Mouse (Mus musculus): ENCODE data around the gene Coa7.
"Not testable (repeated sequence)": the region's sequence is repeated elsewhere in the genome, so short reads cannot be mapped to it uniquely, and the experiment has no call there.

Gene Coa7

GRCm38 (mm10) chr4:108344631-108345083 lies 16.7 kb downstream of the Coa7 start:
- no peak for DNase-seq (ENCODE audit: low spot score)

GRCm38 (mm10) chr4:108345826-108346225 lies 17.9 kb downstream of the Coa7 start:
- no peak for DNase-seq (ENCODE audit: low spot score)

GRCm38 (mm10) chr4:108347111-108347510 lies 19.2 kb downstream of the Coa7 start:
- peak; percentile 55 for DNase-seq (ENCODE audit: low spot score)

- DNase-seq (ENCODE audit: low spot score), result peak; percentile 69
Measured at GRCm38 (mm10) chr4:108348256-108348875, 20.4 kb downstream of the Coa7 start.

- DNase-seq (ENCODE audit: low spot score), result no peak
Measured at GRCm38 (mm10) chr4:108349064-108349463, 21.1 kb downstream of the Coa7 start.

- peak; percentile 48 for DNase-seq (ENCODE audit: low spot score)
Measured at GRCm38 (mm10) chr4:108349836-108350547, 22.1 kb downstream of the Coa7 start.

GRCm38 (mm10) chr4:108350819-108351218 lies 22.9 kb downstream of the Coa7 start:
- DNase-seq (ENCODE audit: low spot score), result peak; percentile 65

GRCm38 (mm10) chr4:108353591-108353990 lies 25.7 kb downstream of the Coa7 start:
- not testable (repeated sequence) for DNase-seq (ENCODE audit: low spot score)

GRCm38 (mm10) chr4:108357458-108357857 lies 29.5 kb downstream of the Coa7 start:
- no peak for DNase-seq (ENCODE audit: low spot score)

GRCm38 (mm10) chr4:108358498-108358897 lies 30.6 kb downstream of the Coa7 start:
- no peak for DNase-seq (ENCODE audit: low spot score)

GRCm38 (mm10) chr4:108360136-108361055 lies 32.5 kb downstream of the Coa7 start:
- DNase-seq (ENCODE audit: low spot score), result peak; percentile 87

- DNase-seq (ENCODE audit: low spot score), result peak; percentile 89
Measured at GRCm38 (mm10) chr4:108362321-108363261, 34.7 kb downstream of the Coa7 start.

- peak; percentile 68 for DNase-seq (ENCODE audit: low spot score)
Measured at GRCm38 (mm10) chr4:108363355-108364110, 35.6 kb downstream of the Coa7 start.

- DNase-seq (ENCODE audit: low spot score), result no peak
Measured at GRCm38 (mm10) chr4:108364111-108364476, 36.2 kb downstream of the Coa7 start.

- peak; percentile 55 for DNase-seq (ENCODE audit: low spot score)
Measured at GRCm38 (mm10) chr4:108369254-108369653, 41.3 kb downstream of the Coa7 start.

GRCm38 (mm10) chr4:108370409-108370808 lies 42.5 kb downstream of the Coa7 start:
- no peak for DNase-seq (ENCODE audit: low spot score)

- DNase-seq (ENCODE audit: low spot score), result no peak
Measured at GRCm38 (mm10) chr4:108371421-108371820, 43.5 kb downstream of the Coa7 start.

GRCm38 (mm10) chr4:108372166-108372565 lies 44.2 kb downstream of the Coa7 start:
- DNase-seq (ENCODE audit: low spot score), result no peak

- DNase-seq (ENCODE audit: low spot score), result no peak
Measured at GRCm38 (mm10) chr4:108379476-108379875, 51.5 kb downstream of the Coa7 start.

- no peak for DNase-seq (ENCODE audit: low spot score)
Measured at GRCm38 (mm10) chr4:108380146-108380545, 52.2 kb downstream of the Coa7 start.
